Mouse (Mus musculus): Measurements from ENCODE around the gene Inpp5e. TPM values are rescaled to one million over a fixed set of nuclear protein-coding genes. Genes with fewer than 3 reads are reported as not detected.

The Inpp5e gene
- total RNA-seq (2021) = 10 to 100 TPM; 18.8 to 20.8 TPM
- long read RNA-seq, experiment 1, full-length matches to known transcripts = 9 of 16 reads
- long read RNA-seq, experiment 1, partial matches to known transcripts = 1 of 16 reads
- long read RNA-seq, experiment 1, other reads (novel, unspliced or antisense) = 6 of 16 reads
- long read RNA-seq, experiment 2, full-length matches to known transcripts = 7 of 19 reads
- long read RNA-seq, experiment 2, partial matches to known transcripts = 1 of 19 reads
- long read RNA-seq, experiment 2, other reads (novel, unspliced or antisense) = 11 of 19 reads

GRCm38 (mm10) chr2:26408515-26409356, at the start of gene Inpp5e:
Inpp5e (minus strand) TSS chr2:26409203.
- DNase-seq (ENCODE audit: low spot score in 2 of 2) = peak; percentile 94 to 97

DNA sequence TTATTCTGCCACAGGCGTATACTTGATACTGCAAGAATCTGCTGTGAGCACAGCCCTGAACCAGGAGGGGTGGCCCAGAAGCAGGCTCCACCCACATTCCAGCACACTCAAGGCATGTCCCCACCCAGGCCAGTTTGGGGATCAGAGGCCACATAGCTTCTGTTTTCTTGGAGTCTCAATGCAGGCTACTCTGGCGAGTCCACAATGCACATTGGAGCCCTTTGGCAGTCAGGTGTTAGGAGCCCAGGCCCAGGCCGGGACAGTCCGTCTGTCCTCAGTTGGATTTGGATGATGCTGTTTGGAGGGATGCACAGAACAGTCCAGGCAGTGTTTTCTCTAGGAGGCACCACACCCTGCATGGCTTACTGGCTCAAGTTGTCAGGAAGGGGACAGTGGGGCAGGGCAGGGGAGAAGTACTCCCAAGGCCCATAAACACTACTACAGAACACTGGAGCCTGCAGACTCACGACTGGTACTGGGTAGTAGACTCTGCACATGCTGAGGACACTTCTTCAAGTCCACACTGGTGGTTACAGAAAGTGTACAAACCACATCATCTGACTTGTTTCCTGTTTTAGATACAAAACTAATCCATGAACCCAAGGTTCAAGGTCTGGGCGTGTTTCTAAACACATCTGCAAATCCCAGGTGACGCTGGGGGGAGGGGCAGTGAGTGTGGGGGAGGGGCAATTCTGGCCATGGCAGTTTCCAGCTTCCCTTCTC, 49.6 kb upstream of the Inpp5e start:
- intact Hi-C loops (cut with DNase I) = no loop called here
- DNase-seq (ENCODE audit: low spot score in 2 of 2) = no peak

More at GRCm38 (mm10) chr2:26408515-26409356, at the start of gene Inpp5e:
- intact Hi-C loops (cut with DNase I) = no loop called here

DNA sequence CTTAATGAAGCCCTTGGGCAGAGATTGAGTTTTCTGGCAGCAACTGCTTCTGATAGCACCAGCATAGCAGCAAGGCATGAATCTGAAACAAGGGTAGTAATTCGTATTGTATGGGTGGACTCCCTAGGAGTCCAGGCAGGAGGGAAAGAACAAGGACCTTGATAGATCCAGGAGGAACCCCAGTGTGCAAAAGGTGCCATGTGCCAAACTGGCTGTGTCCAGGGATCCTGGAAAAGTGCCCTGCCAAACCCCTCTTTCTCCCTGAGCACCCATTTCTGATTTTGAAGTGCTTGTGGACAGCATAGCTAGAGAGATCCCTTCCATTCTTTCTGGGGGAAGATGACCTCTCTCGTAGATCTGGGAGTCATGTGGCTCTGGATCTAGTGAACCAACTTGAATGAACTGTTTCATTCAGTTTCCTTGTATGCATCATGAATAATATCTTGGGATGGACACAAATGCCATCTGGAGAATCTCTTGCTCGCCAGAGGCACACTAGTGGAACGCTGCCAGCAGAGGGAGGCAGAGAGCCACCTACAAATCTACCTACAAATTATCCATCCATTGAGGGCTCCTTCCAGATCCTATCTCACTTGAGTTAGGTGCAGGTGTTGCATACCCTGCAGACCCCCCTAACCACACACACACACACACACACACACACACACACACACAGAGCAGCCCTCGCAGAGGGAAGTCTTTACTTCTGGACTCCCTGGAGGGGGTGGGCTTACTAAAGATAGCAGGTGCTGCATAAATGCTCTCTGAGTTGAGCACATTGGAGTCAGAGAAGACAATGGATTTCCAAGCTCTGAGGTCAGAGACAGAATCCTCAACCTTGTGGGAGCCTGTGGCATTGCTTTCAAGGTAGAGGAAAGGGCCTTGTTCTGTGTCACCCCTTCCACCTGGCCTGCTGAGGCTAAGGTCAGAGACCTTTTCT, 40.4 kb upstream of the Inpp5e start:
- DNase-seq (ENCODE audit: low spot score in 2 of 2) = peak; percentile 90
- intact Hi-C loops (cut with DNase I) = loop anchor here (2.0 to 5.0 kb wide), 3 partner anchors 53 to 183 kb away; no protein-coding TSS in a partner anchor

GRCm38 (mm10) chr2:26447451-26447850, 38.4 kb upstream of the Inpp5e start:
- intact Hi-C loops (cut with DNase I) = loop anchor here (5.0 kb wide), 2 partner anchors 55 to 185 kb away; no protein-coding TSS in a partner anchor
- DNase-seq (ENCODE audit: low spot score in 2 of 2) = no peak

DNA sequence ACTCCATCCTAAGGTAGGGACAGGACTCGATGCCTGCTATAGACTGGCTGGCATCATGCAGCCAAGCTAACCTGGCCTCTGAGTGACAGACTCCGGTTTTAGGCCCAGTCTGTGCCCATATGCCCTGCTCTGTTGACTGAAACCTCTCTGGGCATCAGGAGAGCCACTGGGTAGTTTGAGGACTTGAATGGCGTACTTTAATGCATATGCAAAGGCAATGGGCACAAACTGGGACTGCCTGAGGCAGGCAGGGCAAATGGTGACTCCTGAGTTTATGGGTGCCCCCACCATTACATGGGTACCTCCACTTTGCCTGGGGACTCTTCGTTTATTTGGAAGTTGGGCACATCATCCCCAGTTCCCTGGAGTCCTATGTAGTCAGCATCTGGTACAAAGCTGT, 37.7 kb upstream of the Inpp5e start:
- intact Hi-C loops (cut with DNase I) = loop anchor here (5.0 kb wide), 2 partner anchors 56 to 186 kb away; no protein-coding TSS in a partner anchor
- DNase-seq (ENCODE audit: low spot score in 2 of 2) = no peak

DNA sequence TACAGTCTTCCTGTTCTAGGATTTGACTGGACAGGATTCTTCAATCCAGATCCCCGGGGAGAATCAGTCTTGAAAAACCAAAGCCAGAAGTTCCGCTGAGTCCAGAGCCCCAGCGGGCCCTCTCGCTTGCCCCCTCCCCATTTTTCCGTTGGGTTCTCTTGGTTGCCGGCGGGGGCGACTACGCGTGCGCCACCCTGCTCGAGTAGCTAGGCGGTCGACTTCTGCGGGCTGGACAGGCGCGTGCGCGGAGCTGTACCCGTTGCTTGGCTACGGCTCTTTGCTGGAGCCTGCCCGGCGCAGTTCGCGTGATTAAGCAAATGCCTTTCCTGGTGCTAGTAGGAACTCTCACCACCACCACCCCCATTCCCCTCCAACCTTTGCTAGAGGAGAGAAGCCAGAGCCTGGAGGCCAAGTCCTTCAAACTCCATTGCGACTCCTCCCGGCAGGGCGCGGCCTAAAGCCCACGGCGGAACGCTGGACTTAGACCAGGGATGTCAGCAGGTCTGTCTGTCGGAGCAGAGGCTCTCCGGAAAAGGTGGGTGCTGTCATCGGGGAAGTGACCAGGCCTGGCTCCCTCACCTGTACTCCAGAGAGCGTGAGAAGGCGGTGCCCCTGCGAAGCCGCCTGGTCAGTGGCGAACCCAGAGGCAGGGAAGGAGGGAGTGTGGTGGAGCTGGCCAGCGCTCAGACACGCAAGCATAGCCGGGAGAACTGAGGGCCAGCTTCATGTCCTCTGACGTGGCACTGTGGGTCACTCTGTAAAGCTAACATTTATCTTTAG, 36.9 kb upstream of the Inpp5e start:
- DNase-seq (ENCODE audit: low spot score in 2 of 2) = peak; percentile 94 to 96
- intact Hi-C loops (cut with DNase I) = loop anchor here (5.0 kb wide), 2 partner anchors 56 to 186 kb away; no protein-coding TSS in a partner anchor

DNA sequence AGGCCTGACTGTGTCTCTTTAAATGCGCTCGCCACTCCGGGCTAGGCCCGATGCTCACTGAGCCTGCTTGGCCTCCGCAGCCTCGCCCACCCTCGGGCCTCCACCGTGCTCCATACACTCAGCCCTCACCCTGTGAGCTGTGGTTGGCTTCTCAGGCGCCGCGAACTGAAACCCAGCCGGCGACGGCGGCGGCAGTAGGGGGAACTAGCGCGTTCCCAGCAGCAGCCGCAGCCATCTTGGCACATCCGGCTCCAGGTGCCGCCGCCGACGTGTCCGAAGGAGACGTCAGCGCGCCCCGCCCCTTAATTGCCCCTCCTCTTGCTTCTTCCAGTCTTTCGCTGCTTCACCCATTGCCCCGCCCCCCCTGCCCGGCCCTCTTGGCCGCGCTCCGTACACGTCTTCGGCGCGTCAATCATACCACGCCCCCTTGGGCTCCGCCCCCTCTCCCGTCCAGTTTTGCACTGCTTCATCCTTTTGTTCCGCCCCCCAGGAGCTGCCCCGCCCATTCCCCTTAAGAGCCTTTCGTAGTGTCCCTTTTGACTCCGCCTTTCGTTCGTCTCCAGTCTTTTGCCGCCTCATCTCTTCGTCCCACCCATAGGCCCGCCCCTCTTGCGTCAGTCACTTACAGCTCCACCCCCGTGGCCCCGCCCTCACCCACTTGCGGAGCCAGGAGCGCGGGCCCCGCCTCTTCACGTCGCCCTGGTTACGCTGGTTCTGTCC, 36.1 kb upstream of the Inpp5e start, which contains the start of gene Sec16a:
TSS of gene Sec16a (minus strand) at position 271 of the 720 bp plus-strand sequence.
- intact Hi-C loops (cut with DNase I) = loop anchor here (5.0 kb wide), 2 partner anchors 57 to 187 kb away; no protein-coding TSS in a partner anchor
- peak; percentile 100 for DNase-seq (ENCODE audit: low spot score in 2 of 2)

GRCm38 (mm10) chr2:26444368-26444767, 35.4 kb upstream of the Inpp5e start:
- intact Hi-C loops (cut with DNase I) = no loop called here

GRCm38 (mm10) chr2:26443876-26444275, 34.9 kb upstream of the Inpp5e start:
- intact Hi-C loops (cut with DNase I) = no loop called here
- no peak for DNase-seq (ENCODE audit: low spot score in 2 of 2)

More at GRCm38 (mm10) chr2:26444368-26444767, 35.4 kb upstream of the Inpp5e start:
- DNase-seq (ENCODE audit: low spot score in 2 of 2) = no peak

DNA sequence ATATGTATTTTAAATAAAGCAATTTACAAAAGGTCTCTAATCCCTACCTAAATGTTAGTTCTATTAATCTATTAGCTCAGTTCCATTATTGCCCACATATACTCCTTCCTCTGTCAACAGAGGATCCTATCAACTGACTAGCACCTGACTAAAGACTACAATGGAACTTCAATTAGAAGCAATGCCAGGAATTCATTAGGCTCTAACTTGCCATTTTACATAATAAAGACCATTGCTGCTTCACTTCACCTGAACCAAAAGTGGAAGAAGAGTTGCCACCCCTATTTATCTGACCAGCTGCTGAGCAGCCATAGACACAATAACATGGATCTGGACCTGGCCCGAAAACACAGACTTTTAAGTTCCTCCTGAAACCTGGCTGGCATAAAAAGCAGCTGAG, 33.8 kb upstream of the Inpp5e start:
- intact Hi-C loops (cut with DNase I) = no loop called here
- no peak for DNase-seq (ENCODE audit: low spot score in 2 of 2)

- no peak for DNase-seq (ENCODE audit: low spot score in 2 of 2)
- intact Hi-C loops (cut with DNase I) = no loop called here
These were observed 32.7 kb upstream of the Inpp5e start for GRCm38 (mm10) chr2:26441688-26442087.

DNA sequence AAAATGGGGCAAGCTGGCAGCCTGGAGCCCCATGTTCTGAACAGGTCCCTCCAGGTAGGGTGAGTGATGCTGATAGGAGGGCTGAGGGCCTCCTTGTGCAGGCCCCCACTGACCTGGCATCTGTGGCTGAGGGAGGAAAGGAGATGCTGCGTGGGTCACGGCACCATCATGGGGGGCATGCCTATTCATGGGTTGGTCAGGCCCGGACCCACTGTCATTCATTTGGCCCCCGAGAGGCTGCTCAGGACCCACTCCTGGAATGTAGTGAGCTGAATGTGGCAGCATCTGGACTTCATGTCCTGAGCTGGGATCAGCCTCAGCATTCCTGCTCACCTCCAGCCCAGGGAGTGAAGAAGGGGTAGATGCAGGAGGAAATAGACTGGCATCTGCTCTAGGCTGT, 32.3 kb upstream of the Inpp5e start:
- no peak for DNase-seq (ENCODE audit: low spot score in 2 of 2)
- intact Hi-C loops (cut with DNase I) = no loop called here

DNA sequence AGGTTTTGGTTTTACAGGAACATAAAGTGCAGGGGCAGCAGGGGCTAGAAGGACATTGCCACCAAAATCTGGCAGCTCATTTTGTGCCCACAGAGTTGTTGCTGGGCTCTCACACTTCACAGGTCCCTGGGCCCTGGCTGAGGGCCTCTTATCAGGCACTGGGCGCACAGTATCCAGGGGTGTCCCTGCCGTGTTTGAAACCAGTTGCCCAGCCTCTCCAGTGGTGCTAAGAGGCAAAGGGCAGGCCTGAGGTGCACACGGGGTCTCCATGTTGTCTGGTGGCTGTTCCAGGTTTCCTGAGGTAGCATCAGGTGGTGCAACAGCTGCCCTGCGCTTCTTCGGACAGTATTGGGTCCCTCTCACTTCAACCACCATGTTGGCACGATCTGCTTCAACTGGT, 30.7 kb upstream of the Inpp5e start:
- intact Hi-C loops (cut with DNase I) = no loop called here
- DNase-seq (ENCODE audit: low spot score in 2 of 2) = no peak

DNA sequence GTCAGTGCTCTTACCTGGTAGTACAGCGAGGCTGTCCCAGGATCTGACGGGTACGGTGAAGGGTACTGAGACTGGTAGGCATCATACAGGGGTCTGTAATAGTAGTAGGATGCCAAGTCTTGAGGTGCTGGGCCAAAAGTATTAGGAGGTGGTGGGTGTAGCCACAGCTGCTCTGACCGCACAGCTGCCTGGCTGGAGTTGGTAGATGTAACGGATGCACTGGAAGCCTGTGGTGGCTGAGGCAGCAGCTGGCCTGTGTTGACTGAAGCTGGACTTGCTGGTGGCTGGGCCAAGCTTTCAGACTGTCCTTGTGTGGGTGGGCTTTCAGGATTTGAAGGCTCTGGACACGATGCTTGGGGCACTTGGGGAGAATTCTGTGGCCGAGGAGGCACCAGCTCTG, 29.4 kb upstream of the Inpp5e start:
- intact Hi-C loops (cut with DNase I) = no loop called here

DNA sequence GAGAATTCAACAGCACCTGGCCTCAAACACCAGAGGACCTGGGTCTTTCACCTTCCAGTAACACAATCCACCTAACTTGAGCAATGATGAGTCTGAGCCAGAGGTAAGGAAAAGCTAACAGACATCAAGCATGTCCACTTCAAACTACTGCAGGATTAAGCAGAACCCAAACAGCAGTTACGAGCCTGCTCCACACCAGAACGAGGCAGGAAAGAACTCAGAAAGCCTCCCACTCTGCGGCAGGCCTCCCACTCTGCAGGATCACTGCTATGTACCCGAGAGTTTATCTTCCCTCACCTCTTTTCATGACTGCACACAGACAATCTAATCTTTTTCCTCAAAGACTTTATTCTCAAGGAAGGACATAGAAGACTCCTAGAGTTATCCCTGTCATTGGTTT, 28.2 kb upstream of the Inpp5e start:
- DNase-seq (ENCODE audit: low spot score in 2 of 2) = peak; percentile 41 to 42
- intact Hi-C loops (cut with DNase I) = no loop called here

More for the DNA sequence above, 29.4 kb upstream of the Inpp5e start:
- no peak for DNase-seq (ENCODE audit: low spot score in 2 of 2)

- intact Hi-C loops (cut with DNase I) = no loop called here
- no peak for DNase-seq (ENCODE audit: low spot score in 2 of 2)
These were observed 26.0 kb upstream of the Inpp5e start for GRCm38 (mm10) chr2:26434791-26435572.

Measured in left cerebral cortex, postnatal 14 days (tissue).